Mouse (Mus musculus): ENCODE measurements at regions not wholly inside any gene's neighbourhood (a gene's known extent, or its start where the extent isn't known, plus 50 kb on each side); places are given as distances from the start of the nearest gene placed in this dataset.

DNA sequence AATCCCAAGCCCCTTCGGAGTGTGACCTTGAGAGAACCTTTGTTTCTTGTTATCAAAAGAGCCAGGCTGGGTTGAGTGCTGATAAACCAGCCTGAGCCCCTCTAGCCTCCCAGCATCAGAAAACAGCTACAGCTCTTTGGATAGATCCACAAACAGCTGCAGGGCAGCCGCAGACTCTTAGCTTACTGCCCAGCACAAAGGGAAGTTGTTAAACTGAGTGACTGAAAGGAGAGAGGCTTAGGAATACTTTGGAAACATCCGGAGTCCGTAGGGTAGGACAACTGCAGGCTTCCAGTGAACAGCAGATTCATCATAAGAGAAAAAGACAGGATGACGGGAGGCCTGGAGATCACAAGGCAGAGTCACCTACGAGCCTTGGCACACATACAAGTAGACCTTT is 166.9 kb upstream of the Tyw5 start:
- DNase-seq (ENCODE audit: low spot score in 2 of 2): no peak

DNA sequence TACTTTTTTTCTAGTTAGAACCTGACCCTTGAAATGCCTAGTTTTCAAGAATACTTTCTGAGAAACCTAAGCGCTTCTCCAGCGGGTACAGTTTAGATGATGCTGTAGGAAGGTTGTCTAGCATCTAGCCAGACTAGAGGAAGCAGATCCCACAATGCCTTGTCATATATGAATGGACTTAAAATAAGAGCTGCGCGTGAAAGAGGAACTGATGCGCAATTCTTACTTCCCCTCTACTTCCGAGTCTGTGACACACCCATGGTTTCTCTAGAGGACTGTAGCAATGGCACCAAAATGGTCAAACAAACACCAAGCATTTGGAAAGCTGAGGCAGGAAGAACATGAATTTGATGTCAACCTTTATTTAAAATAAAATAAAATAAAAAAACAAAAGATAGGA is 167.6 kb upstream of the Tyw5 start:
- no peak for DNase-seq (ENCODE audit: low spot score in 2 of 2)

DNA sequence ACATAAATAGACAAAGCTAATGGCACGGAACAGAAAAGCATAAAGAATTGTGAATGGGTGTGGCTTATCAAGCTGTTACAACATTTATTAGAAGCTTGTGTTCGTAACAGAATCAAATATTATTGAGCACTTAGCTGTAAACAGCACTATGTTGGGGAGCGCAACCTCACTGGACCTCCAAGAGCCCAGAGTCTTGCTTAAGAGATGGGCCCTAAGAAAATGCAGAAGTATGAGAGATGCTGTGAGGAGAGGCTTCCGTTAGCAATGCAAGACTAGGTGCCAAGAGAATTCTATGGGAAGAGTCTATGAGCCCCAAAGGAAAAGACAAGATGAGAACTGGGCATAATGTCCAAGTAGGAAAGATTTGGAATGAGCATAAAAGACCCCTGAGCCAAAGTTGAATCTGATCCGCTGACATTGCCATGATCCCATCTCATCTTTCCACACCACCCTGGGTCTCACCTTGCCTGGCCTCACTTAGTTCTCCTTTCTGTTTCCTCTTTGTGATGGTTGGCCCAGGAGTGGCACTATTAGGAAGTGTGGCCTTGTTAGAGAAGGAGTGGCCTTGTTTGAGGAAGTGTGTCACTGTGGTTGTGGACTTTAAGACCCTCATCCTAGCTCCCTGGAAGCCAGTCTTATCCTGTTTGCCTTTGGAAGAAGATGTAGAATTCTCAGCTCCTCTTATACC is 169.3 kb upstream of the Tyw5 start:
- DNase-seq (ENCODE audit: low spot score in 2 of 2): no peak

DNA sequence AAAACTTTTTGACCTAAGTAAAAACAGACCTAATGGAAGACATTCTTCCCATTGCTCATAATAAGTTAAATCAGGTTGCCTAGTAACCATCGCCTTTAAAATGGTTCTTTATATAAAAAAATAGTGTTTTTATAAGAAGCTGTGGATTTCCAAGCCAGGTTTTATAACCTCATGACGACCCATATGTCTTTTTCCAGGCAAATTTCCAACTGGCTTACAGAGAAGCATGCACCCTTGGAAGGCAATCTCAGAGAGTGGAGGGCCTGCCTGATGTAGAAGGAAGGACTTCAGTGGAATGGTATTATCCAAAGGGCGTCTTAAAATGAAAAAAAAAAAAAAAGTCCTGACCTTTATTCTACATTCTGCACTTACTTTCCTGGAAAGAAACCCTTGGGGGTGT is 172.2 kb upstream of the Tyw5 start:
- no peak for DNase-seq (ENCODE audit: low spot score in 2 of 2)

DNA sequence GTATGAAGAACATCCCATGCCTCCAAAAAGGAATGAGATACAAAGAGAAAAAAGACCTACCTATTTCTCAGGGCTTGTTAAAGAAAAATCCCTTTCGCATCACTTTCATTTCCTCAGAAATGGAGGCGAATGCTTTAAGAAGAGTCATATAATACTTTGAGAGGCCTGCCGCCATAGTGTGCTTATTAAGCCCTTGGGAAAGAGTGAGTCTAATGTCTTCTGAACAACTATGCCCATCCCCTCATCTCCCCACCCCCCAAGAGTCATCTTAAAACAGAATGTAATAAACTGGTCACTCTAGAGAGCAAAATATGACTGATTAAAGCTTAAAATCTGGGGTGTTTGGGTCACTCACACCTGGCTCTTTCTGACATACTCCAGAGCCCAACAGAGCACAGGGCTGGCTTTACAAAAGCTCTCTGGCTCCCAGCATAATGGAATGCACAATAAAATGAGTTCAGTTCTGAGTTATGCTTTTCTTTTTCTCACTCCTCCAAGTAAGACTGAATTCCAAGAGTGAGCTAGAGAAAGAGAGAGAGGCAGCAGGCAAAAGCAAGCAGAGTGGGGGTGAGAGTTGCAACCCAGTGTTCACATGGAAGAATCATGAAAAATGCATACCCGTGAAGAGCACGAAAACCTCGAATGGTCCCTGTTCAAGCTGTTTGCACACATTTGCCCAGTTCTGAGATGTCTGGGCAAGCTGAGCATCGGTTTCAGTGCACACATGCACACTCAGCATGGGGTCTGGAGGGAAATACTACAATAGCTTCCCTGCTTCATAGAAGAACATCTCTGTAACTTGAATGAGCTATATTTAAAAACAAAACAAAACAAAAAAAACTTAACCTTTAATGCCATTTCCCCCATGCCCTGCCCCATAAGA is 180.0 kb upstream of the Spats2l start:
- DNase-seq (ENCODE audit: low spot score in 2 of 2): no peak

DNA sequence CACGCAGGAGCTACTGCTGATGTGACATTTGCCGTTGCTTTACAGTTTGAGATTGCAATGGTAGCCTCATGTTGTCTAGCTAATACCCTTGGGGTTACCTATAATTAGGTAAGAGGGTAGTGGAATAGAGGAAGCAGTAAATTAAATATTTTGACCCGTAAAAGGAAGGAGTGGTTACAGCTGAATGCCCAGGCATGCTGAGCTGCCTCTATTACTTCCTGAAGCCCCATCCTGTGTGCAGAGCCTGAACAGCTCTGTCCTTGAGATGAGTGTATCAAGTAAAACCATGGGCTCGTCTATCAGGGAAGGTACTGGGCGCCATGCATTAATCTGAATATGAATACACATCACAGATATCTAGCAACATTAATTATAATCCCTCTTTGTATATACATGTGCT is 179.1 kb upstream of the Spats2l start:
- no peak for DNase-seq (ENCODE audit: low spot score in 2 of 2)

DNA sequence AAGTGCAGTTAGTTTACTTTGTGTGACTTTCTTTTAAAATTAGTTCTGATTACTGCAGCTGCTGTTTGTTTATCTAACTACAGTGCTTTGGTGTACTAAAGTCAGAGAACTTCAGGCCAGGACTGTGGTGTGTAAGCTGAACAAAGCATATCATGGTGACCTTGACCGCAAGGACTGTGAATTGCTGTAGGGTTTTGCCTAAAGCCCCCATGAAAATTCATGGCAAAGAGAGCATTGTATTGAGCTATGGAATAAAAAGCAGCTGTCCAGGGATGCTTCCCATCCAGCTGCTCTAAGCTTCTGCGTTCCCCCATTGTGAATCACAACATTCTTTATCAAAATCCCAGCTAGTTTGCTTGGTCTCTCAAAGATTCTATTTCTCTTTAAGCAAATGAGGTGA is 173.0 kb upstream of the Spats2l start:
- no peak for DNase-seq (ENCODE audit: low spot score in 2 of 2)

DNA sequence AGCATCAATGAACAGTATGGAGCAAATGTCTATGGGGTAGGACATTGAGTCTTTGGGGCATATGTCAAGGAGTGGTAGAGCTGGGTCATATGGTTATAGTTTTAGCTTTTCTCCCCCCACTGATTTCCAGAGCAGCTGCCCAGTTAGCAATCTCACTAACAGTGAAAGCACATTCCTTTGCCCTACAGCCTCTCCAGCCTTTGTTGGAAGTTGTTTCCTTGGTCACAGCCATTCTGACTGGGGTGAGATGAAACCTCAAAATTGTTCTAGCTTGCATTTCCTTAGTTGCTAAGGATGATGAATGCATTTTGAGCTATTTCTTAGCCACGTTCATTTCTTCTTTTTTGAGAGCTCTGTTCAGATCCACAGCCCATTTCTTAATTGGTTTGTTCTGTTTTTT is 168.4 kb upstream of the Spats2l start:
- DNase-seq (ENCODE audit: low spot score in 2 of 2): no peak

DNA sequence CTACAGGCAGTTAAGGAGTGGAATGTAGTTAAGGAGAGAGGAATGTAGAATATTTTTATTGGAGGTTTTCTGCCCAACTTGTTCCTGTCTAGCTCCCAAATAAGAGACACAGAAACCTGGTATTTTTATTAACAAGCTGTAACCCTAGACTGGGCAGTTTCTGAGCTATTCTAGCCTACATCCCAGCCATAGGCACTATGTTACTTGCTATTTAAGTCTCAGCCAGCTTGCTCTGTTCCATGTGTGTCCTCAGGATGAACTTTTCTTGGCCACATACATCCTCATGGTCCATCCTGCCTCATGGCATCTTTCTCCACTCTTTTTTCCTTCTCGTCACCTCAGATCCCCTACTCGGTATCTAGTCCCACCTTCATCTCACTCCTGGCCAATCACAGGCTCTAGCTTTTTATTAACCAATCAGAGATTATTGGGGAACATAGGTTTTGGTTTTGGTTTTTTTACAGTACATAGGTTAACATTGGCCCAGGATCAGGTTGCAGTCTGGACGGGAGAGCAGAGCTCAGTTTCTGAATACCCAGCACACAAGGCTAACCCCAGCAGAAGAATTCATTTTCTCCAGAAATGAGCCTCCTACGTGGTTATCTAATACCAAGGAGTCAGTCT is 167.8 kb upstream of the Spats2l start:
- DNase-seq (ENCODE audit: low spot score in 2 of 2): no peak

DNA sequence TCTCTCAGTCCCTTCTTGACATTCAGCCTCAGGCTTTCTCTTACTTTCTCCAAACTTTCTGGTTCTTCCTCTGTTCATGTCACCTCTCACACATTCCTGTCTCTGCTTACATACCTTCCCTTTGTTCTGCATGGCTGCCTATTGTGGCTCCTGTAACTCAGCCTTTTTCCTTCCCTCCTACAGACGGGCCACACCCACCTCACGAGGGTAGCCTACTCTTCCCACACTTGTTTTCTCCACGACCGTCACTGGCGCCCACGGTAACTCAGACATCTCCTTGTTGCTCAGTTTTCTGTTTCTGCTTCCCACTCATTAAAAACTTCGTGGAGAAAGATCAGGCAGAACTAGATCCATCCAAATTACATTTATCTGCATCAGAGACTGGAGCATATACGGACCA is 166.9 kb upstream of the Spats2l start:
- no peak for DNase-seq (ENCODE audit: low spot score in 2 of 2)

DNA sequence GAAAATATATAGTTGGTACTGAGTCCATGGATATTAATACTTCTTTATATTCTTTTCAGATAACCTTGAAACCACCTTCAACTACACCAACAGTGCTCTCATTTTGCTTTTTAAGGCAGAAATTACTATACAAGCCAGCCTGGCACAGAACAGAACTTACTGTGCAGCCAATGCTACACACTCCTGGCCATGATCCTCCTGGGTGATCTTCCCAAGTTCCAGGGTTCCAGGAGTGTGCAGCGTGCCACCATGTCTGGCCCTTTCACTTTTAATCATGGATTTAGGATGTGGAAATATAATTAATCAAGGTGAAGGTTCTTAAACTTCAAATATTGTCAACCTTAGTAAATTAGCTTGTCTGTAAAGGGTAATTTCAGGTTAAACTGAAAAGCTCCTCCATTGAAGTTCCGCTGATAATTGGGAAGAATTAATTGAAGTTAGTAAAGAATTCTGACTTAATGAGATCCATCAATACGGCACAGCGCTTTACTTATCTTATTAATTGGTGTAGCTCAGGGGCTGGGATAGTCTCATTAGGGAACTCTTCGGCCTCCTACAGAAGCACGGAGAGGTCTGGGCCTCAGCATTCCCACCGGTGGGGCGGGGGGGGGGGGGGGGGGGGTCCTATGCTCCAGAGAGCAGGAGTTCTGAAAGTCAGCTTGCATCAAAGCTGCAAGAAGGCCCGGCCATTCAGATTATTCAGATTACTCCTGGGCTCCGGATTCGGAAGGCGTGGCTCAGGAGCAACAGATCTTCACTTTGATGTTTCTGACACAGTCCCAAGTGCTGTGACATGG is 166.1 kb upstream of the Spats2l start:
- DNase-seq (ENCODE audit: low spot score in 2 of 2): no peak

DNA sequence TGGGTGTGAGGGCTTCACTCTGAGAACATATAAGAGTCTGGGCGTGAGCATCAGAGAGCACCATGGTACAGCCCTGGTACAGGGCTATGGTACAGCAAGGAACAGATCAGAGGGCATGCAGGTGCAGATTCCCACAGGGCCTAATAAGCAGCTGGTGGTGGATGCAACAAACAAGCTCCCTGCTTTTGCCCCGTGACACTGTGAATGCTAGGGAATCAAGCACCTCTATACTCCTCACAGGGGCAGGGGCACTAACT is 165.6 kb upstream of the Spats2l start:
- DNase-seq (ENCODE audit: low spot score in 2 of 2): no peak

DNA sequence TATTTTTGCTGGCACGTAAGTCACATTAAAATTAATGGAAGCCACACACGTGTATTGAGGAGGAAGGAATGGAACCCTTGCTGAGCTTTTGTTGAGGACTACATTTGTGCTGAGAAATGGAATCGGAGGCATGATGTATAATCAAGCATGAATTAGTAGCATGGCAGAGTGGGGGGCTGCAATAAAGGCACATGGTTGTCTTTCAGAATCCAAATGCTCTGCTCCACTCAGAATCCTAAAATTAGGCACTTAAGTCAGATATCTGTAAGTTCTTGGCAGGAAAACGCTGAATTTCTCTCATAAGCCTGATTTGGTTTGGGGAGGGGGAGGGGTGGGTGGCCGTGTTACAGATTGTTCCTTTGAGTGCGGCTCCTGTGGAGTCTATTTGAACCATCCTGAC is 164.7 kb upstream of the Spats2l start:
- no peak for DNase-seq (ENCODE audit: low spot score in 2 of 2)

DNA sequence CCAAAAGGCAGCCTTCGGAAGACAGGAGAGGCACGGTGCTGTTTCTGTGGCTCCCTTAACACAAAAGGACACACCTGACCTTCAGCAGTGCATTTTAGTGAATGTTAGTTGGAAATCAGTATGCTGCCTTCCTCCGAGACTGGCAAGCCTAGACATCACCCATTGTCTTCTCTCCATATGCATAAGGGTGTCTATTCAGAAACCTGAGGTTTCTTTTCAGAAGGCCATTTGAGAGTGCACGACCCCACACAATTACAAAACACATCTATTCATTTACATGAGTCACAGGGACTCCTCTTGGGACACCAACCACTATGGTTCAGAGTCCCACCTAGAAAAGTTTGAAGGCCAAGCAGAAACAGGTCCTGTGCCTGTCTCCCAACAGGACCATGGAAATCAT is 161.8 kb upstream of the Spats2l start:
- DNase-seq (ENCODE audit: low spot score in 2 of 2): no peak

DNA sequence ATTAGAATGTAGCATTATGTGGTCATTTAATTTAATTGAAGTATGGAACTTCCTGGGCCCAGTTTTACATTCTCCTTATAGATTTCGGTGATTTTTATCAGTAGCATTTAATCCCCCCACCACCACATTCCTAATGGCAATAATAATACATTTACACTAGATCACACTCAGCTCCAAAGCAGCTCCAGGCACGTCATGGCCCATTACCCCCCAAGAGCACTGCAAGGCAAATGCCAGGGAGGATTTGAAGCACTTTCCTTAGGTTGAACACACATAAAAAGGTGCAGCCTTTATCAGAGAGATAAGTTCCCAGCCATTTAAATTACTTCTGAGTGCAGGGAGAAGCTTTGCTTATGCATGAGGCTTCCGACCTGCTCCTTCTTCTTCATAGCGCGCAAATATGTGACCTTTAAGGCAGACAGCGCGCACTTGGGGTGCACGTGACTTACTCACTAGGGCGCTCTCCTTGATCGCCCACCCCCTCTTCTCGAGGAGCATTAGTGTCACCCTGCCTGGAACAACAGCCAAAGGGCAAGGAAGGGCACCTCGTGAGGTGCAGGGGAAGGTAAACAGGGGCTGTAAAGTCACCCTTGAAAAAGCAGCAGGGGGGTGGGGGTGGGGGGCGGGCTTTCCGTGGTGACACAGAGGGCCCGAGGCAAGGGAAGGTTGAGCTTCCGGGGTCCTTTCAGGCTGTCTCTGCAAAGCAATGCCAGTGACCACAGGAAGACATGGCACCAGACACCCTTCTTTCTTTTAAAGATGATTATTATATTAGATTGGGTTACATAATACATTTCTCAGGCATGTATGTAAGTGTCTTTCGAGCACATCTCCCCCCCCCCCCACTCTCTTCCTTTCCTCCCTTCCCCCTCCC is 160.8 kb upstream of the Spats2l start:
- DNase-seq (ENCODE audit: low spot score in 2 of 2): no peak

DNA sequence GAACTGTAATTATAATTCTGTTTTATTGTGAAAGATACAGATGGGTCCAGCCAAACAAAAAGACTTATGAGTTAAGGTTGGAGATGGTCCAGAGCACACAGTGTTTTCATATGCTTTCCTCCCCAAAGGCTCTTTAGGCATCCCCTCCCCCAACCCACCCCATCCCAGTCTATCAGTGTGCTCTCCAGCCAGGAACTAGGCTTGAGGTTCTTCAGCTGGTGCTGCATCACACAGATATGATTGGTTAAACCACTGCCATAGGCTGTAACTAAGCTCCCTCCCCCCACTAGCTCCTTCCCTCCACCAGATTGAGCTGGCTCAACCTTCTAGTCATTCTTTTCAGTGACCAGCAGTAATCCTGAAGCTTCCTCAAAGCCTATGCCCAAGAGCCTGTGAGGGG is 158.8 kb upstream of the Spats2l start:
- peak in 1 of 2 experiments; percentile 21 for DNase-seq (ENCODE audit: low spot score in 2 of 2)

DNA sequence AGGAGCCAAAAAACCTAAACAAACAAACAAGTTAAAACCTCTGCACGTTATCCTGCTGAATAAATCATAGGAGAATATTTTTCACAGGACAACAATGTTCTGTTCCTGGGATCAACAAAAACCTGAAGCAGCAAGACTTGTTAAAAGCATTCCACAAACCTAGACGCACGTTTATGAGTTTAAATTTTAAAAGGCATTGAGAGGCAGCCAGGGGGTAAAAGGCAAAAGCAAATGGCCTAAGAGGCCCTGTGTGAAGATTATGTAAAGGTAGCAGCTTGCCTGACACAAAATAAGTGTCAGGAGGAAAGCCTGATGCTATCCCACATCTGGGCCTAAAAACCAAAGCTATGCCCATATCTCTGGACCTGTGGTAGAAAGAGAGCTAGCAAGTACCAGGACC is 156.6 kb upstream of the Spats2l start:
- no peak for DNase-seq (ENCODE audit: low spot score in 2 of 2)

DNA sequence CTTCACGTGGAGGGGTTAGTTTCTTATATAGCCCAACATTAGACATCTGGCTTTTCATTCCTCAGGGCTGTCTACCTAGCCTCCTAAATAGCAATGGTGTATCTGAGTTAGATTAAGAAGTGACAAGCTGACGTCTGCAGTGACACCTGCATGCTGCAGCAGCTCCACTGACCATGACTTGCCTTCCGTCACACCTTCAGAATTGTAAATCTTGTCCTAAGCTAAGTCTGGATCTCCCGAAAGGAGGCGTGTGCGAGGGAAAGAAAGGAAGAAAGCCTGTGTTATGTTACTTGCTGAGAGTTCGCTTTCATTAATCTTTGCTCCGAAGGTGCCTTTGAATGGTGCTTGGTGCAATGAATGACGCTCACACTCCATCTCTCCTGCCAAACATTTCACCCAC is 151.4 kb upstream of the Spats2l start:
- no peak for DNase-seq (ENCODE audit: low spot score in 2 of 2)

DNA sequence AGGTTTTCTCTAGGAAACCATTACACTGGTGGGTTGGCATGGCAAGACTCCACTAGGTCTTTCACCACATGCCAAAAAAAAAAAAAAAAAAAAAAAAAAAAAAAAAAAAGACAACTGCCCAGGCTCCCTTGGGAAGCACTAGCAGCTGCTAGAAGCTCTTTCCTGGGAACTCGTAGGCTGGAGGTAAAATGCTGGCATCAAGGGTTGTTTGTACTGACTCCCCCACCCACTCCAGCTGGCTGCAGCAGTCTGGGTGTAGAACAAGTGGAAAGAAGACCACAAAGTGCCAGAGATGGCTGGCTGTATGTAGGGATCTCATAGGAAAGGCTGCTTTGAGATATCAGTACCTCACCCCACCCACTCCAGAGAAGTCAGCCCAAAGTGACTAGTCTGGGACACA is 140.0 kb upstream of the Spats2l start:
- DNase-seq (ENCODE audit: low spot score in 2 of 2): no peak

DNA sequence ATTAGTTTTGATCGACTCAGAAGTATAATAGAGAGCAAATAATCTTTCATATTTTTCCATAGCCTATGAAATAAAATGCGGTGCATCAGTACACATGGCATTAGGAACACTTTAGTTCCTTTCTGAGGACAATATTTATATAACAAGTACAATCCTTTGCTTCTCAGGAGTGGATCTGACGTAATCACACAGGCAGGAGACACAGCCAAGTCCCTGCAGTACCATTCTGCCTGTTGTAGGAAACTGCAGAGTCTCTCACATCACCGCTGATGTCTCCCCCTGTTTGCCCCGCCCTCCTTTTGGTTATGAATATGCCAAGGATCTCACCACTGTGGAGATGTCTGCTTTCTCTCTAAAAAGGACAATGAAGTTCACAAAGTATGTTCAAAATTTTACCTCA is 131.8 kb upstream of the Spats2l start:
- DNase-seq (ENCODE audit: low spot score in 2 of 2): no peak

DNA sequence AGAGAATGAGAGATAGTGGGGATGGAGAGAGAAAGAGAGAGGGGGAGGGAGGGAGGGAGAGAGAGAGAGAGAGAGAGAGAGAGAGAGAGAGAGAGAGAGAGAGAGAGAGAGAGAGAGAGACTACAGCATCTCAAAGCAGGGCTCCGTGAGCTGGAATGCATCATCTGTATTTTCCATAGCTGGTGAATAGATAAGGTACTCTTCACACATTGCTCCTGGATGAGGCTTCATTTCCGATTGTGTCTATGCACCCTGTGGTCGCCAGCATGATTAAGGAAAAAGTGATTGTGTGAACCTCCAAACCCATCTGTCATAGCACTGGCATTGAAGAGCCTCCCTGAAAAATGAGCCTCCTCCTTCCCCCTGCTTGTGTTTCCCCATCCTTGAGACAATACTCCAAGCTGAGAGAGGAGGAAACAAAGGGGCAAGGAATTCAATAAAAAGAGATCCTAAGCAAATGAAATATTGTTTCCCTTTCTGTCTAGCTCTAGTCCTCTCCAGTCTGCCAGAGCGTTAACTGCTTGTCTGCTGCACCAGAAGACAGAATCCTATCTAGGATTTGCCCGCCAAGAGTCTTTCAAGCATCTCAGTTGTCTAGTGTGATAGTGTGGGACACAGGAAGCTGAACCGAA is 130.4 kb upstream of the Spats2l start:
- no peak for DNase-seq (ENCODE audit: low spot score in 2 of 2)
